Mouse (Mus musculus): ENCODE results near the gene Shc4. TPM values are rescaled to one million over a fixed set of nuclear protein-coding genes. Genes with fewer than 3 reads are reported as not detected.
A peak's percentile ranks its signal among the peaks of the same experiment; 100 is the strongest.

Gene Shc4
- polyA plus RNA-seq (2014; fragmentation: Nextera tagmentation; extraction: Ambion mirVana): 1.2 and 1.3 TPM in 2 replicates

GRCm38 (mm10) chr2:125724086-125724430 is at the start of gene Shc4:
Shc4 (minus strand) TSS chr2:125724148.
- ATAC-seq (ENCODE audit: insufficient number of reproducible peaks, insufficient read depth, low FRiP score, low read depth): 0 out of 2 replicates have a peak, but pooled peaks have one; percentile 36
- Histone ChIP-seq H3K4me2 (ENCODE audit: low read length) (peak within 1 kb of the TSS; percentile 100), H3K27ac (replicated peaks in 1 of 2; ENCODE audit: control insufficient read depth in 1 of 2, insufficient read depth in 1 of 2, low read depth in 2 of 2, low read length in 2 of 2) (no peak within 1 kb of the TSS), H3K4me1 (ENCODE audit: control insufficient read depth in 2 of 2, insufficient read depth in 2 of 2, low read length in 2 of 2) (peaks cover 9 to 14% of the 10 kb centered on the region in 2 experiments), H3K4me3 (ENCODE audit: control insufficient read depth in 1 of 2, insufficient read depth in 1 of 2, low read depth in 1 of 2, low read length in 2 of 2) (peak within 1 kb of the TSS; percentile 56 to 58), H3K27me3 (ENCODE audit: control insufficient read depth, insufficient read depth, low read length) (peaks cover 33% of the 10 kb centered on the region), H3K9me3 (ENCODE audit: control insufficient read depth, low read length) (no peaks in the 10 kb centered on the region), H3K36me3 (ENCODE audit: control insufficient read depth, insufficient read depth, low read length) (no peaks in the 10 kb centered on the region), H3K9ac (ENCODE audit: low read length) (peak within 1 kb of the TSS; percentile 73)
- WGBS: under 1% methylated on average over 15 of the region's 15 CpGs

GRCm38 (mm10) chr2:125765029-125765428 is 41.1 kb upstream of the Shc4 start:
- ATAC-seq (ENCODE audit: insufficient number of reproducible peaks, insufficient read depth, low FRiP score, low read depth): no peak
- Histone ChIP-seq H3K9ac (ENCODE audit: low read length) (no peak overlapping the region), H3K4me2 (ENCODE audit: low read length) (no peak overlapping the region), H3K27me3 (ENCODE audit: control insufficient read depth, insufficient read depth, low read length) (no peaks in the 10 kb centered on the region), H3K4me1 (ENCODE audit: control insufficient read depth in 2 of 2, insufficient read depth in 2 of 2, low read length in 2 of 2) (no peaks in the 10 kb centered on the region), H3K4me3 (ENCODE audit: control insufficient read depth in 1 of 2, insufficient read depth in 1 of 2, low read depth in 1 of 2, low read length in 2 of 2) (no peak overlapping the region), H3K36me3 (ENCODE audit: control insufficient read depth, insufficient read depth, low read length) (peaks cover 87% of the 10 kb centered on the region), H3K9me3 (ENCODE audit: control insufficient read depth, low read length) (no peaks in the 10 kb centered on the region), H3K27ac (replicated peaks in 1 of 2; ENCODE audit: control insufficient read depth in 1 of 2, insufficient read depth in 1 of 2, low read depth in 2 of 2, low read length in 2 of 2) (no peak overlapping the region)
- WGBS: 90% methylated on average over 3 of the region's 3 CpGs

- Histone ChIP-seq H3K9ac (ENCODE audit: low read length) (no peak overlapping the region), H3K4me3 (ENCODE audit: control insufficient read depth in 1 of 2, insufficient read depth in 1 of 2, low read depth in 1 of 2, low read length in 2 of 2) (no peak overlapping the region), H3K36me3 (ENCODE audit: control insufficient read depth, insufficient read depth, low read length) (peaks cover 87% of the 10 kb centered on the region), H3K27me3 (ENCODE audit: control insufficient read depth, insufficient read depth, low read length) (no peaks in the 10 kb centered on the region), H3K27ac (replicated peaks in 1 of 2; ENCODE audit: control insufficient read depth in 1 of 2, insufficient read depth in 1 of 2, low read depth in 2 of 2, low read length in 2 of 2) (no peak overlapping the region), H3K9me3 (ENCODE audit: control insufficient read depth, low read length) (no peaks in the 10 kb centered on the region), H3K4me2 (ENCODE audit: low read length) (no peak overlapping the region), H3K4me1 (ENCODE audit: control insufficient read depth in 2 of 2, insufficient read depth in 2 of 2, low read length in 2 of 2) (no peaks in the 10 kb centered on the region)
- ATAC-seq (ENCODE audit: insufficient number of reproducible peaks, insufficient read depth, low FRiP score, low read depth): no peak
- WGBS: 92% methylated on average over 5 of the region's 5 CpGs
Measured at GRCm38 (mm10) chr2:125764531-125764930, 40.6 kb upstream of the Shc4 start.

GRCm38 (mm10) chr2:125749330-125749729 is 25.4 kb upstream of the Shc4 start:
- Histone ChIP-seq H3K4me2 (ENCODE audit: low read length) (no peak overlapping the region), H3K27me3 (ENCODE audit: control insufficient read depth, insufficient read depth, low read length) (no peaks in the 10 kb centered on the region), H3K4me1 (ENCODE audit: control insufficient read depth in 2 of 2, insufficient read depth in 2 of 2, low read length in 2 of 2) (no peaks in the 10 kb centered on the region), H3K4me3 (ENCODE audit: control insufficient read depth in 1 of 2, insufficient read depth in 1 of 2, low read depth in 1 of 2, low read length in 2 of 2) (no peak overlapping the region), H3K27ac (replicated peaks in 1 of 2; ENCODE audit: control insufficient read depth in 1 of 2, insufficient read depth in 1 of 2, low read depth in 2 of 2, low read length in 2 of 2) (no peak overlapping the region), H3K9ac (ENCODE audit: low read length) (no peak overlapping the region), H3K36me3 (ENCODE audit: control insufficient read depth, insufficient read depth, low read length) (peaks cover 100% of the 10 kb centered on the region), H3K9me3 (ENCODE audit: control insufficient read depth, low read length) (no peaks in the 10 kb centered on the region)
- WGBS: 93% methylated on average over 2 of the region's 2 CpGs
- no peak for ATAC-seq (ENCODE audit: insufficient number of reproducible peaks, insufficient read depth, low FRiP score, low read depth)

- no peak for ATAC-seq (ENCODE audit: insufficient number of reproducible peaks, insufficient read depth, low FRiP score, low read depth)
- Histone ChIP-seq H3K4me2 (ENCODE audit: low read length) (no peak overlapping the region), H3K4me1 (ENCODE audit: control insufficient read depth in 2 of 2, insufficient read depth in 2 of 2, low read length in 2 of 2) (no peaks in the 10 kb centered on the region), H3K27ac (replicated peaks in 1 of 2; ENCODE audit: control insufficient read depth in 1 of 2, insufficient read depth in 1 of 2, low read depth in 2 of 2, low read length in 2 of 2) (no peak overlapping the region), H3K27me3 (ENCODE audit: control insufficient read depth, insufficient read depth, low read length) (no peaks in the 10 kb centered on the region), H3K9me3 (ENCODE audit: control insufficient read depth, low read length) (no peaks in the 10 kb centered on the region), H3K36me3 (ENCODE audit: control insufficient read depth, insufficient read depth, low read length) (peaks cover 59% of the 10 kb centered on the region), H3K9ac (ENCODE audit: low read length) (no peak overlapping the region), H3K4me3 (ENCODE audit: control insufficient read depth in 1 of 2, insufficient read depth in 1 of 2, low read depth in 1 of 2, low read length in 2 of 2) (no peak overlapping the region)
- WGBS: 82% methylated on average over 6 of the region's 6 CpGs
Measured at GRCm38 (mm10) chr2:125739338-125739737, 15.4 kb upstream of the Shc4 start.

GRCm38 (mm10) chr2:125738718-125739117 is 14.8 kb upstream of the Shc4 start:
- Histone ChIP-seq H3K4me1 (ENCODE audit: control insufficient read depth in 2 of 2, insufficient read depth in 2 of 2, low read length in 2 of 2) (no peaks in the 10 kb centered on the region), H3K4me3 (ENCODE audit: control insufficient read depth in 1 of 2, insufficient read depth in 1 of 2, low read depth in 1 of 2, low read length in 2 of 2) (no peak overlapping the region), H3K27ac (replicated peaks in 1 of 2; ENCODE audit: control insufficient read depth in 1 of 2, insufficient read depth in 1 of 2, low read depth in 2 of 2, low read length in 2 of 2) (no peak overlapping the region), H3K36me3 (ENCODE audit: control insufficient read depth, insufficient read depth, low read length) (peaks cover 53% of the 10 kb centered on the region), H3K4me2 (ENCODE audit: low read length) (no peak overlapping the region), H3K9ac (ENCODE audit: low read length) (no peak overlapping the region), H3K9me3 (ENCODE audit: control insufficient read depth, low read length) (no peaks in the 10 kb centered on the region), H3K27me3 (ENCODE audit: control insufficient read depth, insufficient read depth, low read length) (no peaks in the 10 kb centered on the region)
- ATAC-seq (ENCODE audit: insufficient number of reproducible peaks, insufficient read depth, low FRiP score, low read depth): no peak
- WGBS: 72% methylated on average over 5 of the region's 5 CpGs

- no peak overlapping the region for H3K9ac ChIP-seq (ENCODE audit: low read length)
- H3K27ac ChIP-seq (replicated peaks in 1 of 2; ENCODE audit: control insufficient read depth in 1 of 2, insufficient read depth in 1 of 2, low read depth in 2 of 2, low read length in 2 of 2): no peak overlapping the region
- H3K27me3 ChIP-seq (ENCODE audit: control insufficient read depth, insufficient read depth, low read length): no peaks in the 10 kb centered on the region
- peaks cover 5% of the 10 kb centered on the region in 2 experiments; a peak in 2 of 4 replicates for H3K4me1 ChIP-seq (ENCODE audit: control insufficient read depth in 2 of 2, insufficient read depth in 2 of 2, low read length in 2 of 2)
- H3K9me3 ChIP-seq (ENCODE audit: control insufficient read depth, low read length): no peaks in the 10 kb centered on the region
- H3K4me2 ChIP-seq (ENCODE audit: low read length): no peak overlapping the region
- H3K36me3 ChIP-seq (ENCODE audit: control insufficient read depth, insufficient read depth, low read length): peaks cover 31% of the 10 kb centered on the region
- no peak for ATAC-seq (ENCODE audit: insufficient number of reproducible peaks, insufficient read depth, low FRiP score, low read depth)
- H3K4me3 ChIP-seq (ENCODE audit: control insufficient read depth in 1 of 2, insufficient read depth in 1 of 2, low read depth in 1 of 2, low read length in 2 of 2): no peak overlapping the region
Measured at GRCm38 (mm10) chr2:125736025-125736343, 12.0 kb upstream of the Shc4 start.

- H3K9me3 ChIP-seq (ENCODE audit: control insufficient read depth, low read length): no peaks in the 10 kb centered on the region
- ATAC-seq (ENCODE audit: insufficient number of reproducible peaks, insufficient read depth, low FRiP score, low read depth): no peak
Measured at GRCm38 (mm10) chr2:125735333-125736024, 11.5 kb upstream of the Shc4 start.

More at GRCm38 (mm10) chr2:125735333-125736024, 11.5 kb upstream of the Shc4 start:
- Histone ChIP-seq H3K4me1 (ENCODE audit: control insufficient read depth in 2 of 2, insufficient read depth in 2 of 2, low read length in 2 of 2) (peaks cover 5% of the 10 kb centered on the region in 2 experiments; a peak in 2 of 4 replicates), H3K27ac (replicated peaks in 1 of 2; ENCODE audit: control insufficient read depth in 1 of 2, insufficient read depth in 1 of 2, low read depth in 2 of 2, low read length in 2 of 2) (no peak overlapping the region), H3K4me3 (ENCODE audit: control insufficient read depth in 1 of 2, insufficient read depth in 1 of 2, low read depth in 1 of 2, low read length in 2 of 2) (no peak overlapping the region), H3K36me3 (ENCODE audit: control insufficient read depth, insufficient read depth, low read length) (peaks cover 27% of the 10 kb centered on the region), H3K27me3 (ENCODE audit: control insufficient read depth, insufficient read depth, low read length) (no peaks in the 10 kb centered on the region), H3K9ac (ENCODE audit: low read length) (no peak overlapping the region), H3K4me2 (ENCODE audit: low read length) (no peak overlapping the region)
- WGBS: 56% methylated on average over 2 of the region's 2 CpGs
